Mouse (Mus musculus): Measurements from ENCODE around the gene Il1rapl1.

The Il1rapl1 gene

DNA sequence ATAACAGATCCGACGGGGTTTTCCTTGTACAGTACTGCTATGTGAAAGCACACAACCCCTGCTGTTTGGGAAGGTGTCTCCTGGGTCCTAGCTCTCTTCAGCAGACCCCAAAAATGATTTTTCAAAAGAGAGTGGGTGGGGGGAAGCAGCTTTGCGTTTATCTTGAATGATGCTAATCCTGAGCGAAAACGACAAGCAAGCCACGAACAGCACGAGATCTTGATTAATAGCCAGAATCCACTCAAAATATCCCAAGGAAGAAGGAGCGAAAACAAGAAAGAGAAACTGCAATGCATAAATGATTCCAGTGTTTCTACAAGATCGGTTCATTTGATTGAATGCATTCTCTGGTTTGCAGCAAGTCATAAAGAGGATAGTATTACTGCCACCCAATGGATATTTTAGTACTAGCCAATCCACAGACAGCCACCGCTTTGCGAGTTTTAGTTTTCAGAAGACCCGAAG, at the start of gene Il1rapl1:
Gene Il1rapl1 (minus strand): TSS at position 37 of the 465 bp plus-strand sequence.
- no peak for DNase-seq (ENCODE audit: low read depth, low spot score)

DNA sequence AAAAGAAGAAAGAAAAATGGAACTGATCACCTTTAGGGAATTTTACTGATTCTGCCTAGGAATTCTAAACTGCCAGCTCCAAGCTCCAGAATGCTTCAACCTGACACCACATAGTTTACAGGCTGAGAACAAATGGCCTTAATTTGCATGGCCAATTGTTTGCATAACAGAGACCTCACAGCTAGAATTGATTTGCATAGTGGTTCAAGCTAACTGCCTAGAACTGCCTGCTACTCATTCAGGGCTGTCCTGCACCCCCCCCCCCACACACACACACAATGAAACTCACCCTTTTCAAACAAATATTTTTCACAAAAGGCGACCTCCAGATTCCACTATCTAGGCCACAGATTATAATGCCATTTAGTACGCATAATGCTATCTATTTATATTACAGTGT, 42.6 kb upstream of the Il1rapl1 start:
- DNase-seq (ENCODE audit: low read depth, low spot score), result no peak

DNA sequence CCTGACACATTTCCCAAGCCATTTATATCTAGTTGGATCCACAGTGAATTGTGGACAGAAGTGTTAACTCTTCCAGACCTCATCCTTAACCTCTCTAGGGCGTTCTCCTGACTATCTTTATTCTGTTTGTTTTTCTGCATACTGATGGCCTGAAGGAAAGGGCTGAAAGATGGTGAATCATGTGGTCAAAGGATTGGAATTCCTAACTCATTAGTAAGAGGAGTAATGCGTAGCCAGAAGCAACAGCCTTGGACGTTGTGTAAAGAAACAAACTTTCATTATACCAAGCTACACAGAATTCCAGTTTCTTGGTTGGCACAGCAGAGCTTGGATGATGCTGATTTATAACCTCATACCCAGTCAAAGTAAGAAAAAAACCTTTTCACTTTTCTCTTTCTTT, 10.2 kb upstream of the Il1rapl1 start:
- DNase-seq (ENCODE audit: low read depth, low spot score), result no peak

DNA sequence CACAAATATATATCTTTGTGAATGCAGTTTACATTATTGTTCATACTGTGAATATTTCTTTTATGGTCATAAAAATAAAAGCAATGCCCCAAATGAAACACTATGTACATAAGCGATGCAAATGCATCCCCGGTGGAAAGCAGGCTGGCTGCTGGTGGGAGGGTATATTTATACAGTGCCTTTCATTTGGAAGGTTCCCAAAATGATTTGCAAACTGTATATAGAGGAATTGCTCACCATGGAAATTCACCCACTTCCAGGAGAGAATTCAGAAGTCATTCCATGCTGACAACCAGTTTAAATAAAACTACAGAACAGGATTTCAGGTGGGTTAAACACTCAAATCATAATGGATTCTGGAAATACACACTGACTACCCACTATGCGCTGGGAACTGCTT, 4.6 kb upstream of the Il1rapl1 start:
- DNase-seq (ENCODE audit: low read depth, low spot score), result no peak

DNA sequence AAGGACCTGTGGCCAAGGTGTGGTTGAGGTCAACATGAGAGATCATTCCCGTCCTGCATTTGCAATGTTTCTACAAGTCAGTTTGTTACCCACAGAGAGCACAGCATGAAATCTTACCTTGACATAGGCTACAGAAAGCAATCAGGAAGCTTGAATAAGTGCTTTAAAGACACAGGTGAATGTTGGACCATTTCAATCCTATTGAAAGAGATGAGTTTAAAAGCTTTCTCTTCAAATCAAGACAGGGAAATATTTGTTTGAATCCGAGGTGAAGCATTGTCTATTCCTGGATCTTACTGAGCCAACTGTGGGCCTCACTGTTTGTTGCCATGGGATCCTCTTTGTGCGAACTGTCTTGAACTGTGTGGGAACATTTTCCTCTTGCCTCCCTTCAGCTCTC, 2.4 kb upstream of the Il1rapl1 start:
- no peak for DNase-seq (ENCODE audit: low read depth, low spot score)

DNA sequence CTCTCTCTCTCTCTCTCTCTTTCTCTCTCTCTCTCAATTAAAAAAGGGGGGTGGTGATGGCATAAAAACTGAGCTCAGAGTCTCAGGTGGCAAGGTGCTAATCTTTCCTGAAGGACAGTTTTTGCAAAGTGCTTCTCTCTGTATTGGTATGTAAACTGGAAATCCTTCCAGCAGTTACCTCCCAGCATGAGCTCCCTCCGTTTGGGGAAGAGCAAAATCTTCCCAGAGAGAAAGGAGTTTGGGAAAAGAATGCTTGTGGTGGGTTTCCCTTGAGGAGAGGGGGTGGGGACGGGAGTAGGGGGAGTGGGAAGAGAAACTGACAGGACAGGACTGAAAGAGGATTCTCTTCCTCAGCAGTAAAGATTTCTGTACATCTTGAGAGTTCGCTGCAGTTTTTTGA, 881 bp upstream of the Il1rapl1 start:
- no peak for DNase-seq (ENCODE audit: low read depth, low spot score)

DNA sequence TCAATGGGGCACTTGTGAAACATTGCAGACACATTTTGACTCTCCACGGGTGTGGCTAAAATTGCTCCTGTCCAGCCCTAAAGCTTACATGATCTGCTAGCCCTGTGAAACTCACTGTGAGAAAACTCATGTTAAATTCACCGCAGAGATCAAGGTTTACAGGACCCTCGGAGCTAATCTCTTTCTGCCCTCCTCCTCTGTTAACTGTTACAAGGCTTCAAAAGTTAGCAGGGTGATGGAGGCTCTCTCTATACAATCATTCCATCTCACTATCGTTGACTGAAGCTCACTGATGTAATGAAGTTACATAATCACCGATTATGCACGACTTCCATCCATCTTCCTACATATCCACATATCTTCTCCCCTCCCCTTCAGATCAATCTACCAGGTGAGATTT, 1.9 kb downstream of the Il1rapl1 start:
- no peak for DNase-seq (ENCODE audit: low read depth, low spot score)

DNA sequence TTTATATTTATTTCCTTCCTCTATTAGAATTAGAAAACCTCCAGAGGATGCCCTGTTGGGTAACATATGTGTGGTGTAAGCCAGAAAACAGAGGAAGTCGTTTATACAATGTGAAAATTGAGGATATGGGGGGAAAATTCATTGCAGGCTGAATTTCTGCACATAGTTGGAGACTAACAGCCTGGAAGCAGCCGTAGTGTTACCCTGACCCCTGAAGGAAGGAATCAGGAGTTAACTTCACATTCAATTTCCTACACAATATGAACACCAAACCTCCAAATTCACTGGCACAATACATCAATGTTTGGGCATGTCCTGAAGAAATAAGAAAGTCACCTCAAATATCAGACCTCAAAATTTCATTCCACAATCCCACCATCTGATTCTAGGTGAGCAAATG, 3.2 kb downstream of the Il1rapl1 start:
- no peak for DNase-seq (ENCODE audit: low read depth, low spot score)

DNA sequence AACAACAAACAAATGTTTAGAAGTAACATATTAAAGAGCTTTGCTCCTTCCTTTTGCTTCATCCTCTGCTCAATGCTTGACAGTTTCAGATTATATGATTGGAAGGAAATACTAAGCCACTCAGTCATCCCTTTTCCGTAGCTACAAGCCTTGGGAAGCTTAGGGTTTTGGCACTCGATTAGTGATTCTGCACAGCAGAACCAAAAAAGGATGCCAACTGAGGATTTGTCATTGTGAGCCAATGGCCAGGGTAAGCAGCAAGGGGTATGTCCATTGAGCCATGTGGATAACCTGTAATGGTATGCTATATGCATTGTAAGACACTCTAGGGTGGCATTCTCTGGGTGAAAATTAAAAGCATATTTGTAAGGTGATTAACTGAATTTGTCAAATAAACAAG, 5.7 kb downstream of the Il1rapl1 start:
- DNase-seq (ENCODE audit: low read depth, low spot score), result no peak

DNA sequence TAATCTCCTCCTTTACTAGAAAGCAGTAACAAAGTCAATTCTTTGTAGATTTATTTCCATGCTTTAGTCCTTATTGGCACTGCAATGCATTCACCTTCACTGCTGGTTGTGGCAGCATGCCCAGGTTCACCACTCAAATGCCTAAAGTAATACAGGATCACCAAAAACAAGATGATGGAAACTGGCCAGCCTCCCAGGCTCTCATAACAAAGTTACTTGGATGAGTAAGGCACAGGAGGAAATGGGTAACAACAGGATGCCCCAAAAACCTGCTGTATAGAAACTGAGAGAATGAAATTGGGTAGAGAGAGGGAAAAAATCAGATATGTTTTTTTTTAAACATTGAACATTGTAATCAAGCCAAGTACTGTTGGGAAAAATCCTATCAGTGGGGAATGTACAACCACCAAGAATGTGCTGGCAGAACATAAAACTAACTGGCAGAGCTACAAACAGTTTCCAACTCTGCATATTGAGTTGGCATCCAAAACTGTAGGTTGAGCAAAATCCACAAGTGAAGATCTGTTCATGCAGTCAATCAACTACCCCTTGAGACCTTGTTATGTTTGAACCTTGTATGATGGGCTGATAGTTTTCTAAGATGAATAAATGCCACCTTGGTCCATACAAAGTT, 21.4 kb downstream of the Il1rapl1 start:
- no peak for DNase-seq (ENCODE audit: low read depth, low spot score)

DNA sequence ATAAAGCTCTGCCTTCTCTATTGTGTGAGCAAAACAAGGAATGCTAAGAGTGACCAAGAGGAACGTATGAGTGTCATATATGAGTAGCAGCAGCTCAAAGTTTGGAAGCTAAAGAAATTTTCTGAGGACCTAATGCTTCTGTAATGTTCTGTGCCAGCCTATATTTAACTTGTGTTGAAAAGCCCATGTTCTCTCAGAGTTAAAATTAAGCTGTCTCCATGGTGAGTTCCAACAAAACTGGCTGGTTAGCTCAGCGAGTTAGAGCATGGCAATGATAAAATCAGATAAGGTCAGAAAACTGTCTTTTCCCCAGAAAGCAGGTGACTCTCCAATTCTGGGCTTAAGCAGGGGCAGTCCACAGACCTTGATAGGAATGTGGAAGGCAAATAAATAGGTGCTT, 25.6 kb downstream of the Il1rapl1 start:
- DNase-seq (ENCODE audit: low read depth, low spot score), result no peak

DNA sequence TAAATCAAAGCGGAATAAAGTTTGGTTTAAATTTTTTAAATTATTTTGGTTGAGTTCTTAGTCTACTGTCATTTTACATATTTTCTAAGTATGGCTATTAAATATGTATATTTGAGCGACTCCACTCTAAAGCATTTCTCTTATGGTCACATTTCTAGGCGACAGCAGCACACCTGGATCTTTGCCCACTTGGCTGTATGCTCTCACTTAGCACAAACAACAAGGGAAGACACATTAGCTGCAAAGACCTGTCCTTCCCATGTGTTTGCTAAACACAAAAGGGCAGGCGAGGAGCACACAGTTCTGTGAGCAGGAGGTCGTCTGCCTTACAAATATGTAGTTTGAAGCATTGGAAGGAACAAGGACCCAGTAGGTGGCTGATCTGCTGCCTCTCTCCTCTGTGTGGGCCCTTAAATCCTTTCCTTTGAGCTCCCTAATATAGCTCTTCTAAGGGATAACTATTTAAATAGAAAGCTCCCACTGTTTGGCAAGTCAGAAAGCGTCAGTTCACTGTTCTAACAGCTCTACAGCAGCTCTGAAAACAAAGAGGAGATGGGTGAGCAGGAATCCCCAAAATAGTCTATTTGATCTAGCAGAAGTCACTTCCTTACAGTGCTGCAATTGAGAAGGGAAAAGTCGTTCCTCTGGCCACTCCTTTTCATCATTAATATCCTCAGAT, 42.6 kb downstream of the Il1rapl1 start:
- no peak for DNase-seq (ENCODE audit: low read depth, low spot score)

DNA sequence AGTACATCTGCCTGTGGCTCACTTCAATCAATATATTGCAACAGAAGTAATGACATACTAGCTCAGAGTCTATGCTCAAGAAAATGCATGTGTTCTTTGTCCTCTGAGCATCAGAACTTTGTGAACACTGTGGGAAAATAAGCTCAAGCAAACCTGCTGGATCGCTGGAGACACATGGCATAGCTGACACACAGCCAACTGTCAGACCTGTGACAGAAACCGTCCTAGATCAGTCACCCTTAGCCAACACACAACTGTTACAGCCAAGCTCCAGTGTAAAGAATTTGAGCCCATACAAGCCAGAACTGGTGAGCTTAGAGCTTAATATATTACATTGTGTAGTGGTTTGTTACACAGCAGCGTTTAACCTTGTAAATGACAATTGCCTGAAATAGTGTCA, 45.1 kb downstream of the Il1rapl1 start:
- no peak for DNase-seq (ENCODE audit: low read depth, low spot score)

DNA sequence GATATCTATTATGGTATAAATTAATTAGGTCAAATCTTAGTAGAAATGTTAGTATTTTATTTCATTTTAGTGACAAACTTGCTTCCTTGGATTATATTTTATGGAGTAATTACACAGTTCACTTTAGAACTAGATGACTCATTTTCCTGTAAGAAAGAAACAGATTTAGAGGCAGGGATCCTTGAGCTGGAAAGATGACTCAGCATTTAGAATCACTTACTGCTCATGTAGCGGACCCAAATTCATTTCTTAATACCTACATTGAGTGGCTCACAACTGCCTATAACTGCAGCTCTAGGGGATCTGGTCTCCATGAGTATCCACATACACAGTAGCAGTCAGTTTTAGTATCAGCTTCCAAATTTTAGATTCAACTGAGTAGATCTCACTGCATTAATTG, 71.9 kb downstream of the Il1rapl1 start:
- no peak for DNase-seq (ENCODE audit: low read depth, low spot score)

DNA sequence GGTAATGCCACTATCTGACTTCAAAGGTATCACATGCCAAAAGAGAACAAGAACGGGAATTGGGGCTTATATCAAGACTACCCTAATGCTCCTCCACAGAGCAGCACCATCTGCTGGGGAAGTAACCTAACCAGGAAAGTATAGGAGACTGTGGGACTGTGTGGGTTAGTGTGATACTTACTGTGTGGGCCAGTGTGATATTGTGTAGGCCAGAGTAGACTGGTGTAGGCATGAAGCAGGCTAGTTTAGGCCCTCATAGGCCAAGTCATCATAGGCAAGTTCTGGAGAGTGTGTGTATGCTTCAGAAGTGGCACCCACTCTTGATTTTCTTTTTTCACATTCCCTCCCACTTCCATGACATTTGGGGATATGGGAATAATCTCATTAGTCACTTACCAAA, 76.5 kb downstream of the Il1rapl1 start:
- DNase-seq (ENCODE audit: low read depth, low spot score), result no peak

DNA sequence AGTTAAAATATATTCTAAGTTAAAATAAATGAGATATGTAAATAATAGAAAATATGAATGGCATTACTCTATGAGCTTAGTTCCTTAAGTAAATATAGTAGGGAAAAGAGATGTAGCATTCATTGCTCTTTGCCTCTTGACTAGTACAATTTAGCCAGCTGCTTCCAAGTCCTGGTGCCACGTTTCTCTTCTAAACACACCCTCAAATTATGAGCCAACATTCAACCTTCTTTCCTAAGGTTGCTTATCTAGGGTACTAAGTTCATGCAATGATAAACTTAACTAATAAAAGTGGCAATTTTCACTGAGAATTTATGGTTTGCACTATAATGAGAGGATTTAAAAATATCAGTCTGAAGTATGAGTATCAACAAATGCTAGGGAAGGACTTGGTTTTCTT, 218.3 kb downstream of the Il1rapl1 start:
- no peak for DNase-seq (ENCODE audit: low read depth, low spot score)

DNA sequence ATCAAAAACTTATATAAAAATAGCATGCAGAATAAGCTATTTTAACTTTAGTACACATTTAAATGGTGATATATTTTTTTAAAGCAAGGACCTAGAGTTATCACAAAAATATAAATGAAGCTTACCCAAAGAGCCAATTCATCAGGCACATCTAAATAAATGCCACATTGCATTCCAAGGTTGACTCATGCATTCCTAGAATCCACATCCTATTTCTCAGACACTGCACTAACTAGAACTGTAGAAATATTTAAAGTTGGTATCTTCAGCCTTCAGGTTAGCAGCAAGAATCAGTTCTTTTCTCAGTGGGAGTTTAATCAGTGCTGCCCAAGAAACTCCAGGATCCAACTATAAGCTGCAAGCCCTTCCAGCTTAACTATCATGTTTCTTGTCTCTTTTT, 223.5 kb downstream of the Il1rapl1 start:
- DNase-seq (ENCODE audit: low read depth, low spot score), result no peak

DNA sequence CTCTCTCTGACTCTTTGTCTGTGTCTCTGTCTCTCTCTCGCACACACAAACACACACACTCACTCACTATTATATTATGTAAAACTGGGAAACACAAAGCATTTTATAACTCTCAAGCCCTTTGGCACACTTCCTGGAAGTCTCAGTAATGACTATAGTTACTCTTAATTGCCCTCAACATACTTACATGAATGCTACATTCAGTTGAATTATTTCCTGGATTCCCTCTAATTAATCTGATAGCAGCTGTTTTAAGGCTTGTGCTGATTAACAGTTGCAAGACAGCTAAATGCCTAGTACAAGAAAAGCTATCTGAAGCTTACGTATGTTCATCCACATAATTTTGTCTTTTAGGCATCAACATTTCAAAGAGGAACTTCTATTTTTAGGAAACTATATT, 261.3 kb downstream of the Il1rapl1 start:
- DNase-seq (ENCODE audit: low read depth, low spot score), result no peak

DNA sequence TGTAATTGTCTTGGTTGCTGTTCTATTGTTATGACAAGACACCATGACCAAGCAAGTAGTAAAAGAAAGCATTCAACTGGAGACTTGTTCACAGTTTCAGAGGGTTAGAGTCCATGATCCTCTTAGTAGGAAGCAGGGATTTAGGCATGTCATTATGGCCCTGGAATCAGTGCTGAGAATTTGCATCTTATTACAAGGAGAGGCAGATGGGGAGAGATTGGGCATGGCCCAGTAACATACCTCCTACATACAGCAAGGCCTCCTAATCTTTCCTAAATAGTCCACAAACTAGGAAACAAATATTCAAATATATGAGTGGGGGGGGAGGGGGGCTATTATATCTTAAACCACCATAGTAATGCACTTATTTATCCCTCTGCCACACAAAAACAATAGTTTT, 301.6 kb downstream of the Il1rapl1 start:
- no peak for DNase-seq (ENCODE audit: low read depth, low spot score)

DNA sequence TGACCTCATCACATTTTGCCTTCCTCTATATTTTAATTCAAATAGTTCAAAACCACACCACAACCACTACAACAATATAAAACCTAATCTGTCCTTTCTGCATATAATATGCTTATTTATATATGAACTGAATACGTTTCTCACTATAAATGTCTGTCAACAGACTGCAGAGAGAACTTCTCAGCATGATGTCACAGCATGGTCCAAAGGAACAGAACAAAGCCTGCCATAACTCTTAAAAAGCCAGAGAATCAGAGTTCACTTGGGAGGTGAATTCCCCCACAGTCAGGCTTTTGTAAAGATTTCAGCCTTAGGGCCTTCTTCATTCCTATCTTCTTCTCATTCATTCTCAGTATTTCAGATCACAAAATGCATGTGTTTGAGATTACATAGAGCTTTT, 307.7 kb downstream of the Il1rapl1 start:
- DNase-seq (ENCODE audit: low read depth, low spot score), result peak; percentile 2

DNA sequence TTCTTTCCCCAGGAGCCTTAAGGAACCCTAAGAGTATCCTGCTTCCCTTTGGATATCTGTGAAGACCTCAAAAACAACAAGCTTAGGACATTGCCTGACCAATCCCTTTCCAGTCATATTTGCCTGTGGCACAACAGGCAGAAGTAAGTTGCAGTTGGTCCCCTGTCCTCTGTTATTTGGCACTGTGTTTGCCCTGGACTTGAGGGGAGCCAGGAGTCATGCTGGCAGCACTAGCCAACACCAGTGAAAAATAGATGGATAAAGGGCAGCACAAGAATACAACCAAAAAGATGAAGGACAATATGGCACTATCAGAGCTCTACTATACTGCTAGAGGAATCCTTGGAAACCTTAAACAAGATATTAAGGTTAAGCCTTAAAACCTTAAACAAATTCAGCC, 322.4 kb downstream of the Il1rapl1 start:
- no peak for DNase-seq (ENCODE audit: low read depth, low spot score)

DNA sequence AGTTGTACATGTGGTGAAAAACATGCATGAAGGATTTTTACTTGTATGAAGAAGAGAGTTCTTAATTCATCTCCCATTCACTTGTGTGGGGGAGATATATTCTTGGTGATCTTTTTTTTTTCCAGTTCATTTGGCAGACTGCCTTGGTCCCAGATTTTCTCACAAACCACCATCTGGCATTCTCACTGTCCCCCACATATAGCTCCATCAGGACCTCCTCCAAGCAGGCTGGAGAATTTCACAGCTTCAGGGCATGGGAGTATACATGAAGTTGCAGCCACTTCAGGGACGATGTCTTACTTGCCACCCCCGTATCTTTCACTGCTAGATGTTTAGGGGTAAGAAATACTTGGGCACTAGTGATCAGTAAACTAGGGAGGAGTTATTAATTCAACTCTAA, 404.9 kb downstream of the Il1rapl1 start:
- no peak for DNase-seq (ENCODE audit: low read depth, low spot score)

DNA sequence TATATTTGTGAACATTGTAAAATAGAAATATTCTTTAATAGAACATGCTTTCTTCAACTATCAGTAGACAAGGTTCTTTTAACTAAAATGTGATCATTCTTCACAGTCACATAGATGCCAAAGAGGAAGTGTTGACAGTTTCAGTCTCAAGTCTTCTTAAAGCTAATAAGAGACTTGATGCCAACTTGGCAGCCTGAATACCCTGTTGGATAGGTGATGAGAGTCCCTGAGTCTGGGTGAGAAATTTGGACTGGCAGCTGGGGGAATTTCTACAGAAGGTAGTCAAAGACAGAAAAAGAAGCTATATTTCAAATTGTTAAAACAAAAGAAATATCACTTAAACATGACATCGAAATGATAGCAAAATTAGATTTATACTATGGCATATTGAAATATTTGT, 451.6 kb downstream of the Il1rapl1 start:
- DNase-seq (ENCODE audit: low read depth, low spot score), result no peak

DNA sequence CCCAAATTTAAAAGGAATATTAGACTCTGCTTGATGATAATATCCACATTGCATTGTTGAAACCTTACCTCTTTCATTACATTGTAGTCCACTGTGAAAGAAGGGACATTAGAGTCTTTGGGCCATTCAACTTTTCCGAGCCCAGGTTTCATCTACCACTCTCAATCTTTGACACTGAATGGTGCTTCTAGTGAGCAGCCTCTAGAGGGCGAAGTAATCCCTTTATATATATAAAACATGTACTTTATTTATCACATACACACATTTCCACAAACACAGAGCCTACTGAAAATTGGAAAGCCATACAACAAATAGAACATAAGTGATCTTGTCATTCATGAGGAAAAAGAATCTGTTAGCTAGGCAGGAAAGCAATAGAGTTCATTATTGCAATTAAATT, 459.8 kb downstream of the Il1rapl1 start:
- no peak for DNase-seq (ENCODE audit: low read depth, low spot score)

Data from embryo, embryonic 11.5 days (tissue).